Mouse (Mus musculus) urinary bladder, postnatal 25 days (tissue): ENCODE results near the gene Rnps1.
A peak's percentile ranks its signal among the peaks of the same experiment; 100 is the strongest.
"Not testable (repeated sequence)": the region's sequence is repeated elsewhere in the genome, so short reads cannot be mapped to it uniquely, and the experiment has no call there.

Experiments
- DNase-seq: peaks from one replicate; pipeline ENCODE4 v3.0.0; 2022; ENCODE audit warnings: low spot score

Rnps1 gene

DNA sequence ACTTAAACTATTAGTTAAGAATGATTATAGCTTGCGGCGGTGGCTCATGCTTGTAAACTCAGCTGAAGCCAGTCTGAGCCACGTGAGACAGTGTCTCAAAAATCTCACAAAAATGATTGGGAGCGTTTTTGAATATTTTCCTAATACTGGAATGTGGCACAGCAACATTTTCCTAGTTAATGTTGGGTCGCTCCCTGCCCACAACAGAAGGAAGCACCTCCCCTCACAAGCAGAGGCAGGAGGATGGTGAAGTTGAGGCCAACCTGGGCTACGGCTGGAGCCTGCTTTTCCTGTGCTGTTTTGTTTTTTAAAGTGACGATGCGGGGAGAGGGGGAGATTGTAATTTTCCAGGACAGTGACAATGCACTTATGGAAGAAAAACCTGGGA is 12.8 kb downstream of the Rnps1 start:
- no peak for DNase-seq

GRCm38 (mm10) chr17:24429201-24429983 is 15.0 kb downstream of the Rnps1 start:
- no peak for DNase-seq

- no peak for DNase-seq
Measured at GRCm38 (mm10) chr17:24437016-24437415, 22.7 kb downstream of the Rnps1 start.

DNA sequence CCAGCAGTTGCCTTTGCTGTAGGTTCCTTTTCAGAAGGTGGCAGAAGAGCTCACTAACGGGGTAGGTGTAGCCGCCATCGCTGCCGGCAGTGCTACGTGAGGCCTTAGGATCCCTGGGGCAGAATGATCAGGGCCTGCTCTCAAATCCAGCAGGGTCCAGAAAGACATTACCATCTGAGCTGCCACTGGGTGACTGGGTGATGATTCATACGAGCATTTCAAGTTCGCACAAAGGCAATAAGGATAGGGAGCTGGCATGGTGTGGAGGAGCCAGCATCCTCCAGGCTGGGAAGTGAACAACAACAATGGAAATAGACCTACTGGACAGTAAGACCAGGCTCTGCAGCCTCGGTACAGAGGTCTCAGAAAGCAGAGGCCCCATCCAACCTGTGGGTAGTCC is 26.0 kb downstream of the Rnps1 start:
- no peak for DNase-seq

DNA sequence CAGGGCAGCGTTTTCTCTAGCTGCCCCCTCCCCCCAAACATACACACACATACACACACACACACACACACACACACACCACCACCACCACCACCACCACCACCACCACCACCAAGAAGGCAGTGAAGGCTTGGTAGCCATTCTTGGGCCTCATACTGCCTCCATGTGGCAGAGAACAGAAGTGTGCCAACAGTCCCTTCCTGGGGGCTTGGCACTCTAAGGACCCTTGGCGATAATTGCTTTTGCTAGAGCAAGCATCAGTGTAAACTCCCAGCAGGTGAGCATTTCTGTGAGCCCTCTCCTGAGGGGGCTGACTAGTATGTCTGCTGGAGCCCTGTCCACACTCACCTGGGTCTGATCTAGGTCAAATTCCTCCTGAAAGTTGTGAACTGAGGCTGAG is 26.8 kb downstream of the Rnps1 start:
- DNase-seq: no peak

DNA sequence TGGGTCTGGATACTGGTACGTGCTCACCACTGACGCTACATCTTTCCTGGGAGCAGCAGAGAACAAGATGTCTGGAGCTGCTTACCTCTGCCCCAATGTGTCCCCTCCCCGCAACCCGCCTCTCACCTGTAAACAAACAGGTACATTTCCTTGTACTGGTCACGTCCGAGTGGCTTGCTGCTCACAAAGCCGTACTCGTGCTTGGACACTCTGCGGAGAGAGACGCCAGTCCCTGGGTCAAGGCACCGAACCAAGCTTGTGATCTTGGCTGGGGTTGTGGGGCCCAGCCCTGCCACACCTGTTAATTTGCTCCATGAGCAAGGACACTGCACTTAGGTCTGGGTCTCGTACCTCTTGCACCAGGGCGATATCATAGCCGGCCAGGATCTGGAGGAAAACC is 27.7 kb downstream of the Rnps1 start:
- no peak for DNase-seq

GRCm38 (mm10) chr17:24442632-24443155 is 28.3 kb downstream of the Rnps1 start, which contains the start of gene Dnase1l2:
TSS of gene Dnase1l2 (minus strand) at chr17:24443105.
- DNase-seq: no peak

GRCm38 (mm10) chr17:24443409-24443808 is 29.0 kb downstream of the Rnps1 start:
- no peak for DNase-seq

DNA sequence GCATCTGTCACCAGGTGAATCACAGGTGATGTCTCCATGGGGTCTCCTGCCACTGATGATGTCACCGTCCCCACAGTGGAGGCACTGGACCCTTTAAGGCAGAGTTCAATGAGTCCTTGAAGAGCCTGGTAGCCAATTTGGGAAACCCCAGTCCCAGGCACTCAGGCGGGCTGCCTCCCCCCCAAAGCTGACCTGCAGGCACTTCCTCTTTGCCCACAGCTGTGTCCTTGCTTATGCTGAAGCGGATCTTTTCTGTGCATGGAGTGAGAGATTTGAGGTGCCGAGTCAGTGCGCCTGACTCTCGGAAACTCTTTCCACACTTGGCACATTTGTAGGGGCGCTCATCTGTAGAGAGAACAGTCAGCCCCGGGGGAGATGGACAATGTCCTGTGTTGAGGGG is 32.2 kb downstream of the Rnps1 start:
- no peak for DNase-seq

GRCm38 (mm10) chr17:24449507-24449906 is 35.1 kb downstream of the Rnps1 start:
- DNase-seq: no peak

DNA sequence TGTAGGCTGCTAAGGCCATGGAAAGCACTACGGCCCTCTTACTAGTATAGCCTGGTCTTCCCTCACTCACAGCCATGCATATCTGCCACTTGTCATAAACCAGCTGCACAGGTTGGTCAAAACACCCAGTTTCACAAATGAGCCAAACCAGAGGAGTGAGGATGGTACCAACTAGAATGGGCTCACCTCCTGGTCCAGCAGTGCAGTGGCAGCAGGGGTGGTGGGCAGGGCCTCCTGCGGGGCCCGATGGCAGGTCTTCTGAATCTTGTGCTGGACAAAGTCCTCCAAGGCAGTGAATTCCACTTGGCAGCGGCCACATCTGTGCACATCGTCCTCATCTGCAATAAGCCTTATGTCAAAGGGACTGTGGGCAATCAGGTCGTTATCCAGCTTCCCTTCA is 36.9 kb downstream of the Rnps1 start:
- DNase-seq: no peak

- DNase-seq: no peak
Measured at GRCm38 (mm10) chr17:24453372-24453771, 39.0 kb downstream of the Rnps1 start.

- DNase-seq: no peak
Measured at GRCm38 (mm10) chr17:24454218-24454755, 39.9 kb downstream of the Rnps1 start.

DNA sequence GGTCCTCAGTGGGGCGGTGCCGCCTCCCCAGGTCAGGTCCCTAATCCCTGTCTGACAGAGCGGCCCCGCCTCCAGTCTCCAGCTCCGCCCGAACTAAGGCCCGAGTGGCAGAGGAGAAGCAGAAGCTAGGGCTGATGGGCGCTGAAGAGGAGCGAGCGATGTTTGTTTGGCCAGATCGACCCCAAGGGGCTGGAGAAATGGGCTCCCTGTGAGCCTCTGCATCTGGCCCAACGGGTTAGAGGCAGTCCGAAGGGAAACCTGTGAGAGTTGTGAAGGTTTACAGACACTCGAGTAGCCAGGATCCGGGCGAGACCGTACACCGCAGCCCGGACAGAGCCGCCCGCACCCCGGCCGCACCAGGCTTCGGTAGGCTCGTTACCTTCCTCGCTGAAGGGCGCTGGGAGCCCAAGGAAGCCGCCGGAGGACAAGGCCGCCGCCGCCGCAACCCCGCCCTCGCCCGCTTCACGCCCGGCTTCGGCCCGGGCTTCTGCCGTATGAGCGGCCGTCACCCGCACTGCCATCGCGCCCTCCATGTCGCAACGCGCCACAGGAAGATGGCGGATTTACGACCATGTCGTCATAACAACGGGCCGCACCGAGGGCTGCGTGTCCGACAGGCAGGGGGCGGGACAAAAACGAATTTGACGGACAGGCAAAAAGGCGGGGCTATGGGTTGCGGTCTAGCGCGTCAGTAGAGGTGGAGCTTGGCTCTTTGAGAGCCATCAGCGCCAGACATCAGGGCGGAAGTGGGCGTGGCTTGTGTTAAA is 40.6 kb downstream of the Rnps1 start:
- peak; percentile 98 for DNase-seq

GRCm38 (mm10) chr17:24455523-24456206 is 41.3 kb downstream of the Rnps1 start:
- DNase-seq: not testable (repeated sequence)

- no peak for DNase-seq
Measured at GRCm38 (mm10) chr17:24461580-24461979, 47.2 kb downstream of the Rnps1 start.

GRCm38 (mm10) chr17:24462932-24463331 is 48.6 kb downstream of the Rnps1 start:
- no peak for DNase-seq

DNA sequence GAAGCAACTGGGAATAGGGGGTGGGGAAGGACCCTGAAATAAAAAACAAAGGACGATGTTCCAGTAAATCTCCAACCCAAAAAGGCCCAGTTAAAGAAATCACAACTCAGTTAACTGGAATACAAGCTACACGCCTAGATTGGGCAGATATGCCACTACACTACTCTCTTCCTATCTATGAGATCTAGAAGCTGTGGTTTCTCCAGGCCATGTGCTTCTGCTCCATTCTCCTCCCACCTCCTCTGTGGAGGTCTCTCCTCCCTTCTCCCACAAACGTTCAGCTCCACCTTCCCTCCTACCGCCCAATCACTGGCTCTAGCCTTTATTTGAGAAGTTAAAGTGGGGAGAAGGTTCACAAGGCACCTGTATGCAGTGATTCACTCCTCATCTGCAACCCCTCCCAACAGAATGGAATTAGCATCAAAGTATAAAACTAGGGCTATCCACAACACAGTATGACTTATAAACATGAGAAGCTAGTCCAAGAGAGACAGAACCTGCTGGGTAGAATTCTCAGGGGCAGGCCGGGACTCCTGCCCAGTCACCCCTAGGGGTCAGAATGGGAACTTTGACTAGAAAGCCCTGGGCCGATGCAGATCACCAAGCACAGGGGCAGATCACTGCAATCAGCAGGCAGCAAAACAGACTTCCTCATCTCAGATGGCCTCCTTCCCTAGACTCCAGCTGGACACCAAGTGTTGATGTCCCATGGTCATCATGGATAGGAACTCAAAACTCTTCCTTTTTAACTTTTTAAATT is 49.2 kb downstream of the Rnps1 start:
- no peak for DNase-seq

- no peak for DNase-seq
Measured at GRCm38 (mm10) chr17:24468636-24469246, 54.4 kb downstream of the Rnps1 start.

GRCm38 (mm10) chr17:24469336-24469909 is 55.1 kb downstream of the Rnps1 start:
- DNase-seq: no peak
